Mouse (Mus musculus) 3T3-L1 (cell line): ENCODE results near the gene Nlgn1.
"Not testable (repeated sequence)": the region's sequence is repeated elsewhere in the genome, so short reads cannot be mapped to it uniquely, and the experiment has no call there.

ENCODE experiments used
- DNase-seq: peaks from one replicate; pipeline ENCODE4 v3.0.0-alpha.2; 2015; ENCODE audit warnings: low read depth, low spot score

Nlgn1 gene

GRCm38 (mm10) chr3:25645895-25646691 lies 686.2 kb downstream of the Nlgn1 start:
- DNase-seq = no peak

GRCm38 (mm10) chr3:25629198-25629597 lies 703.1 kb downstream of the Nlgn1 start:
- DNase-seq = no peak

GRCm38 (mm10) chr3:25606597-25606996 lies 725.7 kb downstream of the Nlgn1 start:
- no peak for DNase-seq

GRCm38 (mm10) chr3:25597513-25597912 lies 734.7 kb downstream of the Nlgn1 start:
- no peak for DNase-seq

- no peak for DNase-seq
Observed at GRCm38 (mm10) chr3:25575526-25575925, 756.7 kb downstream of the Nlgn1 start.

- no peak for DNase-seq
Observed at GRCm38 (mm10) chr3:25574840-25575239, 757.4 kb downstream of the Nlgn1 start.

GRCm38 (mm10) chr3:25558513-25558912 lies 773.7 kb downstream of the Nlgn1 start:
- not testable (repeated sequence) for DNase-seq

GRCm38 (mm10) chr3:25549097-25549496 lies 783.2 kb downstream of the Nlgn1 start:
- not testable (repeated sequence) for DNase-seq

GRCm38 (mm10) chr3:25524236-25524635 lies 808.0 kb downstream of the Nlgn1 start:
- DNase-seq = not testable (repeated sequence)

GRCm38 (mm10) chr3:25463051-25463450 lies 869.2 kb downstream of the Nlgn1 start:
- DNase-seq = no peak

- DNase-seq = no peak
Observed at GRCm38 (mm10) chr3:25456250-25456860, 875.9 kb downstream of the Nlgn1 start.

GRCm38 (mm10) chr3:25452314-25452713 lies 879.9 kb downstream of the Nlgn1 start:
- no peak for DNase-seq

GRCm38 (mm10) chr3:25450471-25450870 lies 881.8 kb downstream of the Nlgn1 start:
- DNase-seq = no peak

GRCm38 (mm10) chr3:25449356-25449755 lies 882.9 kb downstream of the Nlgn1 start:
- DNase-seq = no peak

GRCm38 (mm10) chr3:25447181-25447580 lies 885.1 kb downstream of the Nlgn1 start:
- DNase-seq = no peak

GRCm38 (mm10) chr3:25443657-25444056 lies 888.6 kb downstream of the Nlgn1 start:
- DNase-seq = no peak

- DNase-seq = no peak
Observed at GRCm38 (mm10) chr3:25442617-25443016, 889.6 kb downstream of the Nlgn1 start.

GRCm38 (mm10) chr3:25426931-25427330 lies 905.3 kb downstream of the Nlgn1 start:
- no peak for DNase-seq

- no peak for DNase-seq
Observed at GRCm38 (mm10) chr3:25412003-25412402, 920.3 kb downstream of the Nlgn1 start.
